Mouse (Mus musculus) gastrocnemius, postnatal 10 days (tissue): ENCODE data around the gene Hist1h1b. TPM values are rescaled to one million over a fixed set of nuclear protein-coding genes. Genes with fewer than 3 reads are reported as not detected.
"Not testable (repeated sequence)": the region's sequence is repeated elsewhere in the genome, so short reads cannot be mapped to it uniquely, and the experiment has no call there.

ENCODE experiments used
- DNase-seq: peaks from one replicate; pipeline ENCODE4 v3.0.0; 2021; ENCODE audit warnings: mixed read lengths
- long read RNA-seq, 2 experiments: library from polyadenylated mRNA; stranded (forward); transcript quantifications; one replicate each; pipeline ENCODE4 v2.0.0; 2021
- total RNA-seq, 2 experiments: library from RNA; stranded (reverse); gene quantifications; 2 replicates each; pipeline ENCODE4 v1.2.3; 2021

Gene Hist1h1b
- total RNA-seq, result 100 to 1,000 TPM; 122 to 129 TPM
- long read RNA-seq, experiment 1, result 0 reads
- long read RNA-seq, experiment 2, result 0 reads

- DNase-seq, result peak; percentile 50
Measured at GRCm38 (mm10) chr13:21779767-21780731, at the start of gene Hist1h1b. Gene Hist1h1b, minus strand, starts transcription at chr13:21780625.

GRCm38 (mm10) chr13:21828511-21828910 lies 48.1 kb upstream of the Hist1h1b start:
- no peak for DNase-seq

- DNase-seq, result not testable (repeated sequence)
Measured at GRCm38 (mm10) chr13:21820082-21820890, 39.9 kb upstream of the Hist1h1b start.

- DNase-seq, result not testable (repeated sequence)
Measured at GRCm38 (mm10) chr13:21812092-21812491, 31.7 kb upstream of the Hist1h1b start.

GRCm38 (mm10) chr13:21811539-21811938 lies 31.1 kb upstream of the Hist1h1b start, which contains the start of gene Hist1h4m:
Gene Hist1h4m, plus strand, starts transcription at chr13:21811746.
- DNase-seq, result not testable (repeated sequence)

GRCm38 (mm10) chr13:21811074-21811473 lies 30.6 kb upstream of the Hist1h1b start:
- not testable (repeated sequence) for DNase-seq

GRCm38 (mm10) chr13:21810073-21810472 lies 29.6 kb upstream of the Hist1h1b start, which contains the start of the genes Hist1h2bq and Hist1h2ao:
Gene Hist1h2bq, minus strand, starts transcription at chr13:21810197.
Gene Hist1h2ao, plus strand, starts transcription at chr13:21810465.
- not testable (repeated sequence) for DNase-seq

- not testable (repeated sequence) for DNase-seq
Measured at GRCm38 (mm10) chr13:21803058-21803457, 22.6 kb upstream of the Hist1h1b start.

- DNase-seq, result not testable (repeated sequence)
Measured at GRCm38 (mm10) chr13:21797163-21797562, 16.7 kb upstream of the Hist1h1b start.

- no peak for DNase-seq
Measured at GRCm38 (mm10) chr13:21795584-21795983, 15.2 kb upstream of the Hist1h1b start.

GRCm38 (mm10) chr13:21790601-21791283 lies 10.3 kb upstream of the Hist1h1b start:
- no peak for DNase-seq

- no peak for DNase-seq
Measured at GRCm38 (mm10) chr13:21789925-21790324, 9.5 kb upstream of the Hist1h1b start.

- DNase-seq, result no peak
Measured at GRCm38 (mm10) chr13:21787760-21788593, 7.6 kb upstream of the Hist1h1b start.

GRCm38 (mm10) chr13:21786899-21787629 lies 6.6 kb upstream of the Hist1h1b start, which contains the start of the genes Hist1h2an and Hist1h2bp:
Gene Hist1h2an, minus strand, starts transcription at chr13:21787218.
Gene Hist1h2bp, plus strand, starts transcription at chr13:21787461.
- DNase-seq, result peak; percentile 69

GRCm38 (mm10) chr13:21786189-21786898 lies 5.9 kb upstream of the Hist1h1b start:
- DNase-seq, result no peak

GRCm38 (mm10) chr13:21784311-21784710 lies 3.9 kb upstream of the Hist1h1b start:
- DNase-seq, result no peak

- no peak for DNase-seq
Measured at GRCm38 (mm10) chr13:21783734-21784161, 3.3 kb upstream of the Hist1h1b start.

GRCm38 (mm10) chr13:21783255-21783617 lies 2.8 kb upstream of the Hist1h1b start, which contains the start of gene Hist1h3i:
Gene Hist1h3i, minus strand, starts transcription at chr13:21783370.
- DNase-seq, result peak; percentile 8
